Comparison of ENCODE assay signal across 11 mouse cellular contexts in genomic region chr9:61226596-61227384, GRCm38 (mm10).
DNase-seq lines count a peak whose midpoint lies in the region; TF ChIP-seq lines count a peak whose summit lies in the region.
"Had no signal": no experiment of that assay in that cellular context is flagged by ENCODE, and none has a peak within 500 bp of the region (broad histone marks: within the 10 kb centered on the region; RNA-seq: fewer than 3 reads in every experiment).

No protein-coding gene starts in this region.

- peak; percentile 46 for TF ChIP-seq CTCF in left cerebral cortex, adult 2 months (IDR thresholded peaks at IDR 0.05)

- H3K4me3 ChIP-seq in left cerebral cortex, adult 2 months: no peak overlapping the region
- H3K4me3 ChIP-seq: forebrain, embryonic 15.5 days; limb, embryonic 12.5 days; neural tube, embryonic 12.5 days had no signal

- DNase-seq in adrenal gland, postnatal 10 days: peak; percentile 39
- DNase-seq in adrenal gland, postnatal 25 days: no peak
- DNase-seq in left cerebral cortex, adult 2 months (ENCODE audit: extremely low spot score in 1 of 2, low spot score in 2 of 2): no peak
- no peak for DNase-seq in left cerebral cortex, adult 18-20 months (ENCODE audit: low spot score in 2 of 2)
- peak; percentile 77 for DNase-seq in R1 (ENCODE audit: low read depth, low spot score)
- peak; percentile 66 for DNase-seq in naive thymus-derived CD4-positive, alpha-beta T cell, adult 2 months (ENCODE audit: low read depth)
- DNase-seq in right cerebral cortex, postnatal 4 days: no peak
- DNase-seq in gastrocnemius, postnatal 25 days: no peak

- H3K27ac ChIP-seq in left cerebral cortex, adult 2 months: no peak overlapping the region
- H3K27ac ChIP-seq: forebrain, embryonic 15.5 days; limb, embryonic 12.5 days; neural tube, embryonic 12.5 days had no signal

- intact Hi-C loops in left cerebral cortex, adult 2 months (cut with DNase I): loop anchor here (2.0 kb wide), 1 partner anchor 180 kb away; no protein-coding TSS in a partner anchor

Comparison
In these comparisons a context has a peak if more than half of its experiments do, and no peak if none do; other contexts are left out.
1. DNase-seq: peak in adrenal gland, postnatal 10 days (single experiment), R1 (single experiment) and naive thymus-derived CD4-positive, alpha-beta T cell, adult 2 months (single experiment); none in adrenal gland, postnatal 25 days (single experiment), left cerebral cortex, adult 2 months (0 of 2), left cerebral cortex, adult 18-20 months (0 of 2), right cerebral cortex, postnatal 4 days (single experiment) and gastrocnemius, postnatal 25 days (single experiment).